Mouse (Mus musculus) megakaryocyte, adult 5-6 weeks (primary cell): Measurements from ENCODE around the gene Wbp11. TPM values are rescaled to one million over a fixed set of nuclear protein-coding genes. Genes with fewer than 3 reads are reported as not detected.
A peak's percentile ranks its signal among the peaks of the same experiment; 100 is the strongest.

Experiments
- ATAC-seq: 2 replicates; pipeline ENCODE4 v1.8.0; 2016; ENCODE audit warnings: mild to moderate bottlenecking, inconsistent platforms; ENCODE audit not compliant: poor library complexity, severe bottlenecking
- total RNA-seq, 2 experiments: library from RNA; stranded (forward) in 1 of 2; stranded (reverse) in 1 of 2; fragments of 153-499, 151-499 nt in 1 of 2; fragments of 221-1000, 200-1000 nt in 1 of 2; gene quantifications; 2 replicates each; pipeline versions ENCODE4 v1.2.3 to v1.2.4; 2015 to 2017

The Wbp11 gene
- total RNA-seq (2015) (70.9 and 71.0 TPM in 2 replicates), total RNA-seq (2017) (35.1 and 42.6 TPM in 2 replicates)

GRCm38 (mm10) chr6:136827881-136828561 lies at the start of gene Wbp11:
Gene Wbp11, minus strand, starts transcription at chr6:136828233.
- peak; percentile 94 for ATAC-seq

GRCm38 (mm10) chr6:136875670-136876069 lies 47.6 kb upstream of the Wbp11 start, which contains the start of gene Mgp:
Gene Mgp, minus strand, starts transcription at chr6:136875823.
- ATAC-seq: no peak

- ATAC-seq: no peak
Observed at GRCm38 (mm10) chr6:136874599-136874998, 46.6 kb upstream of the Wbp11 start.

GRCm38 (mm10) chr6:136868921-136869320 lies 40.9 kb upstream of the Wbp11 start:
- no peak for ATAC-seq

GRCm38 (mm10) chr6:136866150-136866549 lies 38.1 kb upstream of the Wbp11 start:
- no peak for ATAC-seq

- no peak for ATAC-seq
Observed at GRCm38 (mm10) chr6:136865360-136865759, 37.3 kb upstream of the Wbp11 start.

- ATAC-seq: peak; percentile 64
Observed at GRCm38 (mm10) chr6:136861020-136861419, 33.0 kb upstream of the Wbp11 start.

GRCm38 (mm10) chr6:136858420-136858819 lies 30.4 kb upstream of the Wbp11 start:
- no peak for ATAC-seq

- no peak for ATAC-seq
Observed at GRCm38 (mm10) chr6:136857873-136858260, 29.8 kb upstream of the Wbp11 start.

GRCm38 (mm10) chr6:136857186-136857872 lies 29.3 kb upstream of the Wbp11 start, which contains the start of gene Art4:
Gene Art4, minus strand, starts transcription at chr6:136857733.
- peak; percentile 56 for ATAC-seq

- ATAC-seq: no peak
Observed at GRCm38 (mm10) chr6:136856071-136856636, 28.1 kb upstream of the Wbp11 start.

GRCm38 (mm10) chr6:136855183-136855582 lies 27.1 kb upstream of the Wbp11 start:
- ATAC-seq: no peak

GRCm38 (mm10) chr6:136854361-136854781 lies 26.3 kb upstream of the Wbp11 start:
- no peak for ATAC-seq

- ATAC-seq: peak; percentile 70
Observed at GRCm38 (mm10) chr6:136852762-136853161, 24.7 kb upstream of the Wbp11 start.

- no peak for ATAC-seq
Observed at GRCm38 (mm10) chr6:136852348-136852747, 24.3 kb upstream of the Wbp11 start.

- no peak for ATAC-seq
Observed at GRCm38 (mm10) chr6:136850267-136850666, 22.2 kb upstream of the Wbp11 start.

GRCm38 (mm10) chr6:136848971-136849370 lies 20.9 kb upstream of the Wbp11 start:
- no peak for ATAC-seq

- ATAC-seq: no peak
Observed at GRCm38 (mm10) chr6:136848399-136848798, 20.4 kb upstream of the Wbp11 start.

GRCm38 (mm10) chr6:136847790-136848189 lies 19.8 kb upstream of the Wbp11 start:
- peak; percentile 77 for ATAC-seq

- no peak for ATAC-seq
Observed at GRCm38 (mm10) chr6:136847267-136847666, 19.2 kb upstream of the Wbp11 start.

GRCm38 (mm10) chr6:136845706-136846480 lies 17.9 kb upstream of the Wbp11 start:
- no peak for ATAC-seq
